Mouse (Mus musculus) neural tube, embryonic 10.5 days (tissue): ENCODE results near the gene AC134908.4.
"Not testable (repeated sequence)": the region's sequence is repeated elsewhere in the genome, so short reads cannot be mapped to it uniquely, and the experiment has no call there.

Experiments used
- DNase-seq: peaks from one replicate; pipeline ENCODE4 v3.0.0-alpha.2; 2017; ENCODE audit warnings: low spot score; ENCODE audit errors: extremely low spot score

The AC134908.4 gene

GRCm38 (mm10) chr17:25808789-25809605, 13.5 kb upstream of the AC134908.4 start, which contains the start of gene Fbxl16:
Fbxl16 (plus strand) TSS chr17:25809085.
- peak; percentile 83 for DNase-seq

GRCm38 (mm10) chr17:25808028-25808427, 12.6 kb upstream of the AC134908.4 start:
- DNase-seq = no peak

GRCm38 (mm10) chr17:25807452-25807851, 12.0 kb upstream of the AC134908.4 start:
- DNase-seq = not testable (repeated sequence)

GRCm38 (mm10) chr17:25806507-25806906, 11.0 kb upstream of the AC134908.4 start:
- no peak for DNase-seq

GRCm38 (mm10) chr17:25802825-25803517, 7.5 kb upstream of the AC134908.4 start:
- DNase-seq = peak; percentile 86

- peak; percentile 65 for DNase-seq
Measured at GRCm38 (mm10) chr17:25801029-25801428, 5.6 kb upstream of the AC134908.4 start.

GRCm38 (mm10) chr17:25796951-25797369, 1.5 kb upstream of the AC134908.4 start, which contains the start of gene Metrn:
Metrn (minus strand) TSS chr17:25797136.
- DNase-seq = peak; percentile 93

GRCm38 (mm10) chr17:25796211-25796771, 832 bp upstream of the AC134908.4 start:
- DNase-seq = peak; percentile 55

- no peak for DNase-seq
Measured at GRCm38 (mm10) chr17:25794998-25795397, 461 bp downstream of the AC134908.4 start.

GRCm38 (mm10) chr17:25794197-25794596, 1.3 kb downstream of the AC134908.4 start:
- peak; percentile 49 for DNase-seq

- DNase-seq = peak; percentile 74
Measured at GRCm38 (mm10) chr17:25792615-25793014, 2.8 kb downstream of the AC134908.4 start, which contains the start of gene Fam173a. Fam173a (minus strand) TSS chr17:25792901.

- DNase-seq = peak; percentile 89
Measured at GRCm38 (mm10) chr17:25791843-25792527, 3.5 kb downstream of the AC134908.4 start.

- DNase-seq = peak; percentile 35
Measured at GRCm38 (mm10) chr17:25791320-25791842, 4.1 kb downstream of the AC134908.4 start.

- DNase-seq = no peak
Measured at GRCm38 (mm10) chr17:25786781-25787504, 8.5 kb downstream of the AC134908.4 start.

- no peak for DNase-seq
Measured at GRCm38 (mm10) chr17:25786280-25786679, 9.2 kb downstream of the AC134908.4 start, which contains the start of gene Ccdc78. Ccdc78 (plus strand) TSS chr17:25786580.

GRCm38 (mm10) chr17:25785281-25785745, 10.1 kb downstream of the AC134908.4 start, which contains the start of gene Haghl:
Haghl (minus strand) TSS chr17:25785673.
- peak; percentile 99 for DNase-seq

GRCm38 (mm10) chr17:25783861-25784574, 11.4 kb downstream of the AC134908.4 start:
- no peak for DNase-seq

GRCm38 (mm10) chr17:25783086-25783485, 12.4 kb downstream of the AC134908.4 start:
- no peak for DNase-seq

- no peak for DNase-seq
Measured at GRCm38 (mm10) chr17:25781339-25781738, 14.1 kb downstream of the AC134908.4 start.
